Mouse (Mus musculus) neural tube, embryonic 11.5 days (tissue): ENCODE results near the gene Epm2aip1. TPM values are rescaled to one million over a fixed set of nuclear protein-coding genes. Genes with fewer than 3 reads are reported as not detected.
A peak's percentile ranks its signal among the peaks of the same experiment; 100 is the strongest.

Experiments used
- ATAC-seq: fragments of 200-750 bp; cut with Nextera tagmentation; 2 replicates; pipeline ENCODE4 v1.8.0; 2017; ENCODE audit warnings: moderate number of reproducible peaks, mild to moderate bottlenecking, moderate TSS enrichment, moderate library complexity; ENCODE audit not compliant: insufficient read depth, low FRiP score, low TSS enrichment
- DNase-seq: peaks from one replicate; pipeline ENCODE4 v3.0.0-alpha.2; 2015; ENCODE audit warnings: low spot score
- H3K27ac ChIP-seq: fragments of 300-500 bp; sonication (generic); 2 replicates; pipeline ENCODE4 v1.5.1; 2014; ENCODE audit warnings: low read depth, mild to moderate bottlenecking, low read length
- H3K27me3 ChIP-seq: fragments of 300-500 bp; sonication (generic); 2 replicates; pipeline ENCODE4 v1.6.1; 2014; ENCODE audit warnings: mild to moderate bottlenecking, low read length, mixed read lengths; ENCODE audit not compliant: control insufficient read depth, insufficient read depth
- H3K36me3 ChIP-seq: fragments of 300-500 bp; sonication (generic); 2 replicates; pipeline ENCODE4 v1.6.1; 2014; ENCODE audit warnings: mild to moderate bottlenecking, low read length, moderate library complexity, mixed read lengths; ENCODE audit not compliant: control insufficient read depth, insufficient read depth
- H3K4me1 ChIP-seq: fragments of 300-500 bp; sonication (generic); 2 replicates; pipeline ENCODE4 v1.6.1; 2014; ENCODE audit warnings: low read length, mixed read lengths; ENCODE audit not compliant: control insufficient read depth, insufficient read depth
- H3K4me2 ChIP-seq: fragments of 300-500 bp; sonication (generic); 2 replicates; pipeline ENCODE4 v1.6.1; 2014; ENCODE audit warnings: low read depth, mild to moderate bottlenecking, moderate library complexity
- H3K4me3 ChIP-seq: fragments of 300-500 bp; sonication (generic); 2 replicates; pipeline ENCODE4 v1.5.1; 2014; ENCODE audit warnings: low read depth, low read length
- H3K9ac ChIP-seq: fragments of 300-500 bp; sonication (generic); 2 replicates; pipeline ENCODE4 v1.6.1; 2014; ENCODE audit warnings: mild to moderate bottlenecking, low read length
- H3K9me3 ChIP-seq: fragments of 300-500 bp; sonication (generic); 2 replicates; pipeline ENCODE4 v1.6.1; 2016; ENCODE audit warnings: low read length; ENCODE audit not compliant: control insufficient read depth
- WGBS: fragments of 180-500 bp; shearing (Covaris S2); extraction: QIAGEN DNeasy Blood & Tissue Kit; methylation state at CpG from one replicate; pipeline ENCODE4 v1.1.7; 2014; 5-methylcytosine and 5-hydroxymethylcytosine counted together
- polyA plus RNA-seq: library from polyadenylated mRNA; unstranded; fragments of >200 nt; fragmentation: Nextera tagmentation; extraction: Ambion mirVana; gene quantifications from 2 replicates; pipeline ENCODE4 v1.2.1, GENCODE M21; 2014

The Epm2aip1 gene
- polyA plus RNA-seq, 1 experiment from 2014 or later: 47.8 TPM

DNA sequence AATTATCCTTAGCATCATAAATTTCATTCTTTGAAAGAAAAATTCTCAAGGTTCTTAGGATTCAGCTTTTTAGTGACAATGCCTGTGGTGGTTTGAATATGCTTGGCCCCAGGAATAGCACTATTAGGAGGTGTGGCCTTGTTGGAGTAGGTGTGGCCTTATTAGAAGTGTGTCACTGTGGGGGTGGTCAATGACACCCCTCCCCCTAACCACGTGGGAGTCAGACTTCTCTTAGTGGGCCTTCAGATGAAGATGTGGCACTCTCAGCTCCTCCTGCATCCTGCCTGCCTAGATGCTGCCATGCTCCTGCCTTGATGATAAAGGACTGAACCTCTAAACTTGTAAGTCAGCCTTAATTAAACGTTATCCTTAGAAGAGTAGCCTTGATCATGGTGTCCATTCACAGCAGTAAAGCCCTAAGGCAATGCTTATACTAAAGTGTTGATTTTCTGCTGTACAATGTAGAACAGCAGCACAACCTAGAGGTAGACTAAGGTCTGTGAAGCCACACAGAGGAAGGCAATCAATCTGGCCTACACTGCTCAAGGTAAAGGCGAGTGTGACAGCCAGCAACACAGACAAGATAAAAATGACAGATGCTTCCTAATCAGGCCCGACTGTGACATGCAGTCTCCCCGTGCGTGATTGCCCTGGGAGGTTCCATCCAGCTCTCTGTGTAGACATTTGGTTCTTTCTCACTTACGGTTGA, 19.4 kb upstream of the Epm2aip1 start:
- no peak overlapping the region for H3K9ac ChIP-seq
- H3K4me1 ChIP-seq: no peaks in the 10 kb centered on the region
- no peaks in the 10 kb centered on the region for H3K9me3 ChIP-seq
- DNase-seq (no peak), ATAC-seq (no peak)
- H3K27ac ChIP-seq: no peak overlapping the region
- H3K4me2 ChIP-seq: no peak overlapping the region
- H3K27me3 ChIP-seq: no peaks in the 10 kb centered on the region
- H3K36me3 ChIP-seq: peaks cover 6% of the 10 kb centered on the region
- WGBS: 80% methylated on average over 7 of the region's 7 CpGs
- no peak overlapping the region for H3K4me3 ChIP-seq

DNA sequence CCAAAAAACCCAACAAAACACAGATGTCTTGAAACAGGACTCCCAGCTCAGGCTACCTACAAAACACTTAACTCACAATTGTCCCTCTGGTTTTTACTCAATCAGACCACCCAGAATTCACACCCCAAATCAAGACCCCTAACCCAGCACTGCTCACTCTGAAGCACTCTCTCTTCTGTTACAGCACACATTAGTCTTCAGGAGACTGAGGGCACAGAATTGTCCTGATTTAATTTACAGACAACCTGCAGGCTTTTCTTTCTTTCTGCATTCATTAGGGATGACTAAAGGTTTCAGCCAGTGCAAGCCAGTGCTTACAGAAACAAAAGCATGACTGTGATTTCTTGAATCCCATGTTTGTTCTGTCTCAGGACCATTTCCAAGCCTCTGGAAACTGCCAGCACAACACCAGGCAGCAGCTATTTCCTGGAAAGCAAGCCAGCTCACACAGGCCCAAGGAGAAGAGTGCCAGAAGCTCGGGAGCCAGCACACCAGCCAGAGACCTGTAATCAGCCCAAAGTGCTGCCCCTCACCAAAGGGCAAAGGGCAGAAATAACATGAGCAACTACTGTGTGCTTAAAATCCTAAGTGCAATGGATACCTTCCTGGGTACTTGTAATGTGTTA, 11.3 kb upstream of the Epm2aip1 start:
- Histone ChIP-seq H3K4me2 (no peak overlapping the region), H3K4me3 (no peak overlapping the region), H3K36me3 (peaks cover 2% of the 10 kb centered on the region; the same call in 1 of the 2 replicates), H3K27ac (no peak overlapping the region), H3K27me3 (no peaks in the 10 kb centered on the region), H3K9me3 (no peaks in the 10 kb centered on the region), H3K4me1 (no peaks in the 10 kb centered on the region), H3K9ac (no peak overlapping the region)
- DNase-seq (no peak), ATAC-seq (no peak)
- 42% methylated on average over 1 of the region's 1 CpGs for WGBS

DNA sequence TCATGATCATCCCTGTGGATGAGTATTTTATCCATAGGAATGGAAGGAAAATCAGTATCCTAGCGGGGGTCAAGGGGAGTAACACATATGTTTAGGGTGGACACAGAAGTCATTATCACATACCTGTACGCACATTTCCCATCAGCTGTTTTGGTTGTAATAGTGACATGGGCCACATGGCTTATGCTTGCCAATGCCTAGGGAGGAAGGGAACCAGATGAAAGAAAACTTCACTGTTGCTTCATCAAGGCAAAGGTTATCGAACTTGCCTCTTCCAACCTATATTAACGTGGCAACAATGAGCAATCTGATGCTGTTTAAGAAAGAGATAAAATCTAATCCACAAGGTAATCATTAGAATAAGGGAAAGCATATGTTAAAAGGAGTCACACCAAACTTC, 10.4 kb upstream of the Epm2aip1 start:
- Histone ChIP-seq H3K9me3 (no peaks in the 10 kb centered on the region), H3K4me2 (no peak overlapping the region), H3K27me3 (no peaks in the 10 kb centered on the region), H3K36me3 (peaks cover 2% of the 10 kb centered on the region; the same call in 1 of the 2 replicates), H3K4me3 (no peak overlapping the region), H3K27ac (no peak overlapping the region), H3K4me1 (no peaks in the 10 kb centered on the region), H3K9ac (no peak overlapping the region)
- ATAC-seq (no peak), DNase-seq (no peak)
- WGBS: 94% methylated on average over 4 of the region's 4 CpGs

DNA sequence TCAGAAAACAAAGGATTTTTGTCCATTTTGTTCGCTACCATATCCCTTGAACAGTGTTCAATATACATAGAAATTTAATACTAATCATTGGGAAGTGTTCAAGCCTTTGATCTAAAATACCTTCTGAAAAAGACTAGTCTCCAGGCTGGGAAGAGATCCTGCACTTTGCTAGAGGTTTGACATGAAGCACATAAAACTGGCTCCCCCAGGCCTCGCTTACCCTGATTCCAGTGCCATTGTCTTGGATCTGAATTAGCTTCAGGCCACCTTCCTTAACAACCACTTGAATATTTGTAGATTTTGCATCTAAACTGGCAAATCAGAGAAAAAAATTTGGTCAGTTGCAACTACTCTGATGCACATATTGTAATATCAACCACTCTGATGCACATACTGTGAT, 3.7 kb upstream of the Epm2aip1 start:
- no peaks in the 10 kb centered on the region for H3K9me3 ChIP-seq
- no peaks in the 10 kb centered on the region for H3K27me3 ChIP-seq
- WGBS: 98% methylated on average over 2 of the region's 2 CpGs
- no peaks in the 10 kb centered on the region for H3K36me3 ChIP-seq
- no peak overlapping the region for H3K4me3 ChIP-seq
- ATAC-seq: no peak
- no peak overlapping the region for H3K27ac ChIP-seq
- no peak overlapping the region for H3K4me2 ChIP-seq
- H3K9ac ChIP-seq: no peak overlapping the region
- no peak for DNase-seq
- peaks cover 7% of the 10 kb centered on the region; the same call in 1 of the 2 replicates for H3K4me1 ChIP-seq

DNA sequence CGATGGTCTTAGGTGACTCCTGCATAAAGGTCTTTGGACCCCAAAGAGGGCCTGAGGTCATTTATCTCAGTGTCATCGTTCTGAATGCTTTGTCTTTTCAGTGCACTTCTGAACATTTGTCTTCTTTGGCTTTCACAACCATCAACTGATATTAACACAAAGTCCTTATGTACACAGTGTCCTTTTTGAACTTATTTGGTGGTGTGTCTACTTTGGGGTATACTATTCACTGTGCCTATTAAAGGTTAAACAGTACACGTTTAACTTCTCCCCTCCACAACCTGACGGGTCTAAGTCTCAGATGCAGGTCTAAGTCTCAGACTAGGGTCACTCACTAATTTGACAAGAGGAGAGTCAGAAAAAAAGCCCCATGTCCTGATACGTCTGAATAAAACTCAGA, 1.1 kb upstream of the Epm2aip1 start:
- peak overlapping the region; percentile 76 for H3K4me2 ChIP-seq
- 13% methylated on average over 5 of the region's 5 CpGs for WGBS
- peak overlapping the region; percentile 86 for H3K27ac ChIP-seq
- H3K9me3 ChIP-seq: no peaks in the 10 kb centered on the region
- no peaks in the 10 kb centered on the region for H3K36me3 ChIP-seq
- H3K9ac ChIP-seq: peak overlapping the region; percentile 78
- ATAC-seq (no peak), DNase-seq (no peak)
- no peaks in the 10 kb centered on the region for H3K27me3 ChIP-seq
- peaks cover 22% of the 10 kb centered on the region for H3K4me1 ChIP-seq
- peak overlapping the region; percentile 85 for H3K4me3 ChIP-seq

DNA sequence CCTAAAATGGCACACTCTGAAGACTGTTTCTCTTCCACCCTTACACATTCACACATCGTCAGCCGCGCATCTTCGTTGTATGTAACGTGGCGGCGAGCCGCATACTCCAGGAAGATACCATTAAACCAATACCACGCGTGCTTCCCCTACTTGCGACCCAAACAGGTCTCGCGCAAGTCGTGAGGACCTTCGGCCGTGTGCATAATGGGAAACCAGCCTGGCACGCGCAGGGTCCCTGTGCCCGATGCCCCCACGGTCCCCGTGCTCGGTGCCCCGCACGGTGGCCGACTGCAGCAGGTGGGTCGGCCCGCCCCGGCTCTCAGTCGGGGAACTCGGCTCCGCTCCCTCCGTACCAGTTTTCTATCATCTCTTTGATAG, 684 bp upstream of the Epm2aip1 start:
- peak overlapping the region; percentile 85 for H3K4me3 ChIP-seq
- H3K9ac ChIP-seq: peak overlapping the region; percentile 78
- peak overlapping the region; percentile 76 for H3K4me2 ChIP-seq
- peak overlapping the region; percentile 86 for H3K27ac ChIP-seq
- H3K36me3 ChIP-seq: no peaks in the 10 kb centered on the region
- under 1% methylated on average over 32 of the region's 32 CpGs for WGBS
- DNase-seq (no peak), ATAC-seq (peak; percentile 75)
- H3K4me1 ChIP-seq: peaks cover 22% of the 10 kb centered on the region
- H3K9me3 ChIP-seq: no peaks in the 10 kb centered on the region
- H3K27me3 ChIP-seq: no peaks in the 10 kb centered on the region

DNA sequence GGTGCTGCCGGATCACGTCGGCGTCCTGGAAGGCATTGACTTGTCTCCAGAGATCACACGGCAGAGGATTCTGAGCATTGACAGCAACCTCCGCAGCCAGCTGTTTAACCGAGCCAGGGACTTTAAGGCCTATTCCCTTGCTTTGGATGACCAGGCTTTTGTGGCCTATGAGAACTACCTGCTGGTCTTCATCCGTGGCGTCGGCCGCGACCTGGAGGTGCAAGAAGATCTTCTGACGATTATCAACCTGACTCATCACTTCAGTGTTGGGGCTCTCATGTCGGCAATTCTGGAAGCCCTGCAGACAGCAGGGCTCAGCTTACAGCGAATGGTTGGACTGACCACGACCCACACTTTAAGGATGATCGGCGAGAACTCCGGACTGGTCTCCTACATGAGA, 627 bp downstream of the Epm2aip1 start:
- no peaks in the 10 kb centered on the region for H3K27me3 ChIP-seq
- 11% methylated on average over 19 of the region's 19 CpGs for WGBS
- peak overlapping the region; percentile 89 for H3K27ac ChIP-seq
- peak overlapping the region; percentile 87 for H3K9ac ChIP-seq
- no peaks in the 10 kb centered on the region for H3K9me3 ChIP-seq
- ATAC-seq (no peak), DNase-seq (peak; percentile 40)
- peak overlapping the region; percentile 85 for H3K4me3 ChIP-seq
- H3K4me2 ChIP-seq: peak overlapping the region; percentile 89
- peaks cover 24% of the 10 kb centered on the region for H3K4me1 ChIP-seq
- H3K36me3 ChIP-seq: no peaks in the 10 kb centered on the region

DNA sequence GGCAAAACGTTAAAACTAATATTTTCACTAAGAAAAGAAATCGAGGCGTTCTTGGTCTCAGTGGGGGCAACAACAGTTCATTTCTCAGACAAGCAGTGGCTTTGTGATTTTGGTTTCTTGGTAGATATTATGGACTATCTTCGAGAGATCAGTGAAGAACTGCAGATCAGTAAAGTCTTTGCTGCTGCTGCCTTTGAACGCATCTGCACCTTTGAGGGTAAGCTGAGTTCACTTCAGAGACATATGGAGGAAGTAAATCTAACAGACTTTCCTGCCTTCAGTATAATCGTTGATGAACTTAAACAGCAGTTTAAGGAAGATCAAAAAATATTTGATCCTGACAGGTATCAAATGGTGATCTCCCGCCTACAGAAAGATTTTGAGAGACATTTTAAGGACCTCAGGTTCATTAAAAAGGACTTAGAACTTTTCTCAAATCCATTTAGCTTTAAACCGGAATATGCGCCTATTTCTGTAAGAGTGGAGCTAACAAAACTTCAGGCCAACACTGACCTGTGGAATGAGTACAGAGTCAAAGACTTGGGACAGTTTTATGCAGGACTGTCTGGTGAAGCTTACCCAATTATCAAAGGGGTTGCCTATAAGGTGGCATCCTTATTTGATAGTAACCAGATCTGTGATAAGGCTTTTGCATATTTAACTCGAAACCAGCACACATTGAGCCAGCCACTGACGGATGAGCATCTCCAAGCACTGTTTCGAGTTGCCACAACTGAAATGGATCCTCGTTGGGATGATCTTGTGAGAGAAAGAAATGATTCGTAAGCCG, 1.5 kb downstream of the Epm2aip1 start:
- H3K27me3 ChIP-seq: no peaks in the 10 kb centered on the region
- DNase-seq: no peak
- peak overlapping the region; percentile 89 for H3K4me2 ChIP-seq
- no peaks in the 10 kb centered on the region for H3K36me3 ChIP-seq
- ATAC-seq: no peak
- 72% methylated on average over 15 of the region's 15 CpGs for WGBS
- H3K4me1 ChIP-seq: peaks cover 24% of the 10 kb centered on the region
- peak overlapping the region; percentile 87 for H3K9ac ChIP-seq
- H3K9me3 ChIP-seq: no peaks in the 10 kb centered on the region
- H3K4me3 ChIP-seq: peak overlapping the region; percentile 85
- H3K27ac ChIP-seq: no peak overlapping the region
